Mouse (Mus musculus) cortical plate, adult 2 months (tissue): ENCODE measurements at regions not wholly inside any gene's neighbourhood (a gene's known extent, or its start where the extent isn't known, plus 50 kb on each side); places are given as distances from the start of the nearest gene placed in this dataset.

ENCODE experiments used
- H3K27ac ChIP-seq: fragments of 200-500 bp; 2 replicates; pipeline ENCODE4 v1.5.1; 2012; ENCODE audit warnings: low read length, control low read depth, inconsistent platforms; ENCODE audit not compliant: insufficient read depth
- H3K4me1 ChIP-seq: fragments of 200-500 bp; 2 replicates; pipeline ENCODE4 v1.6.1; 2011; ENCODE audit warnings: low read length; ENCODE audit not compliant: control insufficient read depth, insufficient read depth
- H3K4me3 ChIP-seq: fragments of 200-500 bp; 2 replicates; pipeline ENCODE4 v1.5.1; 2011; ENCODE audit warnings: mild to moderate bottlenecking, low read length, control low read depth; ENCODE audit not compliant: insufficient read depth
- CTCF ChIP-seq: fragments of 200-500 bp; IDR thresholded peaks from 2 replicates; pipeline ENCODE4 v1.5.1; 2011; ENCODE audit warnings: mild to moderate bottlenecking, control low read depth, low read length; ENCODE audit not compliant: insufficient read depth; ENCODE audit errors: extremely low read depth
- POLR2A ChIP-seq: fragments of 200-500 bp; IDR thresholded peaks from 2 replicates; pipeline ENCODE4 v1.6.1; 2011; ENCODE audit warnings: mild to moderate bottlenecking, low read length, control low read depth; ENCODE audit not compliant: insufficient read depth; ENCODE audit errors: extremely low read depth

- no peak for TF ChIP-seq CTCF
- no peak for TF ChIP-seq POLR2A
- H3K4me3 ChIP-seq, result no peak overlapping the region
- no peak overlapping the region for H3K27ac ChIP-seq
- no peaks in the 10 kb centered on the region for H3K4me1 ChIP-seq
Observed at GRCm38 (mm10) chr9:47422151-47422599, 107.8 kb upstream of the Cadm1 start.

- H3K27ac ChIP-seq, result no peak overlapping the region
- no peak for TF ChIP-seq POLR2A
Observed at GRCm38 (mm10) chr9:47422741-47423461, 107.1 kb upstream of the Cadm1 start.

GRCm38 (mm10) chr9:47423462-47423832, 106.5 kb upstream of the Cadm1 start:
- no peak overlapping the region for H3K27ac ChIP-seq
- no peak for TF ChIP-seq CTCF
- TF ChIP-seq POLR2A, result no peak
- H3K4me3 ChIP-seq, result no peak overlapping the region
- no peaks in the 10 kb centered on the region for H3K4me1 ChIP-seq

More at GRCm38 (mm10) chr9:47422741-47423461, 107.1 kb upstream of the Cadm1 start:
- Histone ChIP-seq H3K4me3 (no peak overlapping the region), H3K4me1 (no peaks in the 10 kb centered on the region)

GRCm38 (mm10) chr9:47424191-47424590, 105.8 kb upstream of the Cadm1 start:
- TF ChIP-seq CTCF (no peak), POLR2A (no peak)
- no peak overlapping the region for H3K27ac ChIP-seq
- H3K4me1 ChIP-seq, result no peaks in the 10 kb centered on the region
- no peak overlapping the region for H3K4me3 ChIP-seq

- TF ChIP-seq CTCF (no peak), POLR2A (no peak)
- Histone ChIP-seq H3K4me3 (no peak overlapping the region), H3K4me1 (no peaks in the 10 kb centered on the region), H3K27ac (no peak overlapping the region)
Observed at GRCm38 (mm10) chr9:47426712-47427111, 103.3 kb upstream of the Cadm1 start.

- TF ChIP-seq POLR2A, result no peak
- TF ChIP-seq CTCF, result no peak
- no peak overlapping the region for H3K4me3 ChIP-seq
- no peak overlapping the region for H3K27ac ChIP-seq
- no peaks in the 10 kb centered on the region for H3K4me1 ChIP-seq
Observed at GRCm38 (mm10) chr9:47428710-47429341, 101.1 kb upstream of the Cadm1 start.

- Histone ChIP-seq H3K4me3 (no peak overlapping the region), H3K27ac (no peak overlapping the region)
- TF ChIP-seq CTCF (no peak), POLR2A (no peak)
Observed at GRCm38 (mm10) chr9:47429691-47430090, 100.3 kb upstream of the Cadm1 start.

GRCm38 (mm10) chr9:47432715-47433114, 97.3 kb upstream of the Cadm1 start:
- Histone ChIP-seq H3K27ac (no peak overlapping the region), H3K4me3 (no peak overlapping the region), H3K4me1 (peaks cover 3% of the 10 kb centered on the region; the same call in 1 of the 2 replicates)
- TF ChIP-seq CTCF (no peak), POLR2A (no peak)

More at GRCm38 (mm10) chr9:47429691-47430090, 100.3 kb upstream of the Cadm1 start:
- no peaks in the 10 kb centered on the region for H3K4me1 ChIP-seq

GRCm38 (mm10) chr9:47433185-47433584, 96.8 kb upstream of the Cadm1 start:
- H3K4me3 ChIP-seq, result no peak overlapping the region
- no peak overlapping the region for H3K27ac ChIP-seq
- peaks cover 3% of the 10 kb centered on the region; the same call in 1 of the 2 replicates for H3K4me1 ChIP-seq
- TF ChIP-seq POLR2A (no peak), CTCF (no peak)

GRCm38 (mm10) chr9:47434091-47434490, 95.9 kb upstream of the Cadm1 start:
- TF ChIP-seq POLR2A (no peak), CTCF (no peak)
- Histone ChIP-seq H3K27ac (no peak overlapping the region), H3K4me1 (peaks cover 3% of the 10 kb centered on the region; the same call in 1 of the 2 replicates), H3K4me3 (no peak overlapping the region)
